Mouse (Mus musculus) neutrophil, adult 65 days (primary cell): ENCODE measurements around the gene Trem3. TPM values are rescaled to one million over a fixed set of nuclear protein-coding genes. Genes with fewer than 3 reads are reported as not detected.

Experiments
- total RNA-seq: library from RNA; stranded (reverse); gene quantifications from 2 replicates; pipeline ENCODE4 v1.2.4, GENCODE M21; 2023

The Trem3 gene
- 381 and 386 TPM in 2 replicates for total RNA-seq

GRCm38 (mm10) chr17:48247221-48247928, at the start of gene Trem3:
Trem3 (plus strand) TSS chr17:48247777.

GRCm38 (mm10) chr17:48232518-48232917, 15.1 kb upstream of the Trem3 start, which contains the start of gene Trem1:
Trem1 (plus strand) TSS chr17:48232768.

GRCm38 (mm10) chr17:48263741-48264362, 16.3 kb downstream of the Trem3 start, which contains the start of gene Treml4:
Treml4 (plus strand) TSS chr17:48264295.

GRCm38 (mm10) chr17:48299203-48299602, 51.6 kb downstream of the Trem3 start, which contains the start of gene Treml2:
Treml2 (plus strand) TSS chr17:48299498.

Other genes with a start within 250 kb of the Trem3 start
- not detected in 2 replicates for gene 1700122O11Rik, start 209.5 kb upstream of the Trem3 start, total RNA-seq
- gene 1700067P10Rik, start 158.5 kb upstream of the Trem3 start, total RNA-seq, result not detected in 2 replicates
- gene 9830107B12Rik, start 101.5 kb upstream of the Trem3 start, total RNA-seq, result 74.6 and 75.4 TPM in 2 replicates
- gene A530064D06Rik, start 80.5 kb upstream of the Trem3 start, total RNA-seq, result 82.9 and 86.1 TPM in 2 replicates
- 885 and 916 TPM in 2 replicates for gene Trem1, start 15.0 kb upstream of the Trem3 start, total RNA-seq
- 27.4 and 30.3 TPM in 2 replicates for gene Treml4, start 16.5 kb downstream of the Trem3 start, total RNA-seq
- gene Treml2, start 51.7 kb downstream of the Trem3 start, total RNA-seq, result 124 and 139 TPM in 2 replicates
- gene B430306N03Rik, start 68.4 kb downstream of the Trem3 start, total RNA-seq, result 163 and 169 TPM in 2 replicates
- gene Trem2, start 98.6 kb downstream of the Trem3 start, total RNA-seq, result 11.0 and 12.4 TPM in 2 replicates
- gene Treml1, start 112.1 kb downstream of the Trem3 start, total RNA-seq, result 0.82 and 3.3 TPM in 2 replicates
- 80.8 and 88.1 TPM in 2 replicates for gene Nfya, start 162.1 kb downstream of the Trem3 start, total RNA-seq
- 16.9 and 20.7 TPM in 2 replicates for gene Oard1, start 162.2 kb downstream of the Trem3 start, total RNA-seq
- gene Apobec2, start 185.2 kb downstream of the Trem3 start, total RNA-seq, result not detected in 2 replicates
- gene Tspo2, start 203.7 kb downstream of the Trem3 start, total RNA-seq, result 0.61 TPM in 1 of 2 replicates, not detected in the other
- not detected in 2 replicates for gene Unc5cl, start 207.1 kb downstream of the Trem3 start, total RNA-seq